Mouse (Mus musculus): ENCODE measurements at regions not wholly inside any gene's neighbourhood (a gene's known extent, or its start where the extent isn't known, plus 50 kb on each side); places are given as distances from the start of the nearest gene placed in this dataset.

GRCm38 (mm10) chr1:35580474-35580873, 487.7 kb upstream of the Hs6st1 start:
- no peak for DNase-seq (ENCODE audit: low spot score in 2 of 2)

- no peak for DNase-seq (ENCODE audit: low spot score in 2 of 2)
Measured at GRCm38 (mm10) chr1:35587900-35588299, 480.3 kb upstream of the Hs6st1 start.

GRCm38 (mm10) chr1:35588939-35589338, 479.3 kb upstream of the Hs6st1 start:
- DNase-seq (ENCODE audit: low spot score in 2 of 2) = no peak

- DNase-seq (ENCODE audit: low spot score in 2 of 2) = no peak
Measured at GRCm38 (mm10) chr1:35600847-35601246, 467.4 kb upstream of the Hs6st1 start.

- no peak for DNase-seq (ENCODE audit: low spot score in 2 of 2)
Measured at GRCm38 (mm10) chr1:35615131-35615530, 453.1 kb upstream of the Hs6st1 start.

- peak in 1 of 2 experiments; percentile 23 for DNase-seq (ENCODE audit: low spot score in 2 of 2)
Measured at GRCm38 (mm10) chr1:35619476-35619875, 448.7 kb upstream of the Hs6st1 start.

- no peak for DNase-seq (ENCODE audit: low spot score in 2 of 2)
Measured at GRCm38 (mm10) chr1:35642595-35642994, 425.6 kb upstream of the Hs6st1 start.

- DNase-seq (ENCODE audit: low spot score in 2 of 2) = peak; percentile 46 to 65
Measured at GRCm38 (mm10) chr1:35653119-35653956, 414.9 kb upstream of the Hs6st1 start.

- DNase-seq (ENCODE audit: low spot score in 2 of 2) = no peak
Measured at GRCm38 (mm10) chr1:35663006-35663405, 405.2 kb upstream of the Hs6st1 start.

- DNase-seq (ENCODE audit: low spot score in 2 of 2) = no peak
Measured at GRCm38 (mm10) chr1:35673524-35673923, 394.7 kb upstream of the Hs6st1 start.

- DNase-seq (ENCODE audit: low spot score in 2 of 2) = no peak
Measured at GRCm38 (mm10) chr1:35673992-35674391, 394.2 kb upstream of the Hs6st1 start.

GRCm38 (mm10) chr1:35682511-35682949, 385.7 kb upstream of the Hs6st1 start:
- DNase-seq (ENCODE audit: low spot score in 2 of 2) = no peak

GRCm38 (mm10) chr1:35685651-35686050, 382.5 kb upstream of the Hs6st1 start:
- peak in 1 of 2 experiments; percentile 21 for DNase-seq (ENCODE audit: low spot score in 2 of 2)

GRCm38 (mm10) chr1:35694349-35694748, 373.9 kb upstream of the Hs6st1 start:
- DNase-seq (ENCODE audit: low spot score in 2 of 2) = no peak

GRCm38 (mm10) chr1:35694775-35695591, 373.2 kb upstream of the Hs6st1 start:
- no peak for DNase-seq (ENCODE audit: low spot score in 2 of 2)

- no peak for DNase-seq (ENCODE audit: low spot score in 2 of 2)
Measured at GRCm38 (mm10) chr1:35697218-35697617, 371.0 kb upstream of the Hs6st1 start.

GRCm38 (mm10) chr1:35697834-35698500, 370.2 kb upstream of the Hs6st1 start:
- no peak for DNase-seq (ENCODE audit: low spot score in 2 of 2)

- DNase-seq (ENCODE audit: low spot score in 2 of 2) = no peak
Measured at GRCm38 (mm10) chr1:35702585-35702984, 365.6 kb upstream of the Hs6st1 start.

GRCm38 (mm10) chr1:35706336-35706735, 361.9 kb upstream of the Hs6st1 start:
- DNase-seq (ENCODE audit: low spot score in 2 of 2) = no peak

- no peak for DNase-seq (ENCODE audit: low spot score in 2 of 2)
Measured at GRCm38 (mm10) chr1:35708176-35708788, 359.9 kb upstream of the Hs6st1 start.

- no peak for DNase-seq (ENCODE audit: low spot score in 2 of 2)
Measured at GRCm38 (mm10) chr1:35709214-35709613, 359.0 kb upstream of the Hs6st1 start.

GRCm38 (mm10) chr1:35713961-35714360, 354.2 kb upstream of the Hs6st1 start:
- no peak for DNase-seq (ENCODE audit: low spot score in 2 of 2)
